Mouse (Mus musculus) urinary bladder, postnatal 25 days (tissue): ENCODE measurements at regions not wholly inside any gene's neighbourhood (a gene's known extent, or its start where the extent isn't known, plus 50 kb on each side); places are given as distances from the start of the nearest gene placed in this dataset.

ENCODE experiments used
- DNase-seq: peaks from one replicate; pipeline ENCODE4 v3.0.0; 2022; ENCODE audit warnings: low spot score

- no peak for DNase-seq
Measured at GRCm38 (mm10) chr3:157842872-157843271, 82.0 kb downstream of the Cth start.

DNA sequence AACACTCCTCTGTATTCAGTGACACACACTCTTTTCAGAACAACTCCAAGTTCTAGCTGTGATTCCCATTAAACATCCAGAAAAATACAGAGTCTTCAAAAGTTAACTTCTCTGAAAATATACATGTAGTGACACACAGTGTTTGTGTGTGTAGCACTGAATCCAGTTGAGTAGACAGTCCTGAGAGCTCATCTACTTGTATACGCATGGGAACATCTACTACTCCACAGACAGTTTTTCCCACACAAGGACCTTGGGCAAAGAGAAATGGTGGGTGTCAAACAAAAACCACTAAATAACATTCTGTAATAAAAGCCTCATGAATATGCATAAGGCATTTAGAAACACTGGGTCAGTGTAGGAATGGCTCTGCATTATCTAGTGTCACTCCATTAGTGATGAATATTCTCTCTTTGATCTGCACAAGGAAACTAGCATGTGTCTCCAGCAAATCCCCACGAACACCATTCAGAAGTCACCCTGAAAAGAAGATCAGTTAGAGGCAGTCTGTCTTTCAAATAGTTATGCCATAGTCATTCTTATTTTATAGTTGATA lies 83.6 kb downstream of the Cth start:
- no peak for DNase-seq

GRCm38 (mm10) chr3:157804307-157804706 lies 120.6 kb downstream of the Cth start:
- no peak for DNase-seq

- DNase-seq, result no peak
Measured at GRCm38 (mm10) chr3:157803356-157803755, 121.5 kb downstream of the Cth start.

- no peak for DNase-seq
Measured at GRCm38 (mm10) chr3:157787559-157788256, 137.2 kb downstream of the Cth start.

DNA sequence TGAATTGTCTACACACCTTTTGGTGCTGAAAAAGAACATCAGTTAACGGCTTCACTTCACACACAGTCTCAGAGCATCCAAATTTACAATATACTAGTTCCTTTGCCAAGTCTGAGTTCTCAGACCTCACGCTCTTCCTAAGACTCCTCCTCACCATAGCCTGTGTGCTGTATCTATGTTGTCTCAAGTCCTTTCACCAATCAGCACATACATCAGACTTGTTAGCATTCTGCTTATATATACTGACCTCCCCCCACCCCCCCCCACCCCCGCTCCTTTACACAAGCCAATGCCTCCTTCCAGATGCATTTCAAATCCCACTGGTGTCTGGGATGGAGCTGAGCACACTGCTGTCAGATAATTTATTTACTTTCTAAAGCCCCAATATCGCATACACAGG lies 143.8 kb downstream of the Cth start:
- DNase-seq, result no peak

DNA sequence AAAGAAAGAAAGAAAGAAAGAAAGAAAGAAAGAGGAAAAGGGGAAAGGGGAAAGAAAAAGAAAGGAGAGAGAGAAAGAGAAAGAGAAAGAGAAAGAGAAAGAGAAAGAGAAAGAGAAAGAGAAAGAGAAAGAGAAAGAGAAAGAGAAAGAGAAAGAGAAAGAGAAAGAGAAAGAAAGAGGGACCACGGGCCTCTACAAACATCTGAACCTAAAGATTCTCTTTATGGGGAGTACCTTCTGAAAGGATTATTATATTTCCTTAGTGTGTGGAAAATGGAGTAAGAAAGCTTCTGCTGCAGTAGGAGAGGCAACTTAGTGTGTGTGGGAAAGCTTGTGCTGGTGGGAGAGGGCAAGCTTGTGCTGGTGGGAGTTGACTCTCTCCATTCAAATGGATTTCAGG lies 147.1 kb downstream of the Cth start:
- DNase-seq, result no peak

DNA sequence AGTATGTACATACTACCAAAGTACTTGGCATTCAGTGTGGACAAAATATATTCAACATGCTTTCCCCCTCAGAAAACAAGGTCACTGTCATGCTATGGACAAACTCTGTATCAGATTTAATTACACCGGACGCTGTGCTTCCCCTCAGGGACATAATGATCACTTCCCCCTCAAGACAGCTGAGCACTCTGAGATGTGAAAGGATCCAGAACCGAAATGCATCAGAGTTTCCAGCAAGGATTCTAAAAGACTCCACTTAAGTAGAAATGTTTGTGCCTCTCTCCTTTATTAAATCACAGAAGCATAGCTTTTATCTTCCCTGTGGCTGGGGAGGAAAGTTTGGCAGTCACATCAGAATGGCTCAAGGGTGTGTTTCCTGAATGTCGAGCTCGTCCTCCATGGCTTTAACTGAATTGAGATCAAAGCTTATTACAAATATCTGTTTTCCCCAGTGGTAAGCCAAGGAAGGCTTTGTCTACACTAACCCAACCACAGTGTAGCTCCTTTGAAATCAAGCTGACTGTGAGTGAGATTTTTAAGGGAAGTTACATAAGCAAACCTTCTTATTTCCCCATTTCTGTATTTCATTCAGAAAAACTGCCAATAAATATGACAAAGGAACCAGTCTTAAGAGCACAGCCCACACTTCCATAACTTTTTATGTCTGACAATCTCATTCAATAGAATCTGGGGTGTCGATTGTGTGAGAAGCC lies 161.2 kb downstream of the Cth start:
- DNase-seq, result no peak

DNA sequence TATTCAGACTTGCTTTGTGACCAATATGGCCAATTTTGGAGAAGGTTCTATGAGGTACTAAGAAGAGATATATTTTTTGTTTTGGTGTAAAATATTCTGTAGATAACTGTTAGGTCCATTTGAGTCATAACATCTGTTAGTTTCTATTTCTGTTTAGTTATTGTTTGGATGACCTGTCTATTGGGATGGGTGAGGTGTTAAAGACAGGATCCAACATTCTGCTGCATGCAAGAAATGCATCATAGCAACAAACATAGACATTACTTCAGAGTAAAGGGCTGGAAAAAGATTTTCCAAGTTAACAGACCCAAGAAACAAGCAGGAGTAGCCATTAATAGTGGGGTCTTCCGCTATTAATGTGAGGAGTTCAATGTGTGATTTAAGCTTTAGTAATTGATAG lies 165.0 kb downstream of the Cth start:
- no peak for DNase-seq

- no peak for DNase-seq
Measured at GRCm38 (mm10) chr3:157754826-157755225, 170.1 kb downstream of the Cth start.

DNA sequence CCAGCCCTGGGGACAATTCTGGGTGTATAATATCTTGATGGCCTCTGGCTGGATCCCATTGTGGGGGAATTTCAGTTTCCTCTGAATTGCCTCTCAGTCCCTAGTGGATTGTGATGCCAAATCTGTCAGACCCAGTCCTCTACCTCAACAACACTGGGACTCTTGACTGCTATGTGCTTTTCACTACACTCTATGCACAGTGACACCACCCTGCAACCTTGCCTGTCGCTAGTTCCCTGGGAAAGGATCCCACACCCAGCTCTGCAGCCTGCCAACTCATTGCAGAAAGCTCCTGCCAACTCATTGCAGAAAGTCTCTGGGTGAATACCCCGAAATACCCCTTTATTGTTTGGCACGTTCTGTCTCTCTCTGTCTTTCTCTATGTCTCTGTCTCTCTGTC lies 174.6 kb downstream of the Cth start:
- DNase-seq, result no peak

GRCm38 (mm10) chr3:157748395-157749037 lies 176.4 kb downstream of the Cth start:
- no peak for DNase-seq

DNA sequence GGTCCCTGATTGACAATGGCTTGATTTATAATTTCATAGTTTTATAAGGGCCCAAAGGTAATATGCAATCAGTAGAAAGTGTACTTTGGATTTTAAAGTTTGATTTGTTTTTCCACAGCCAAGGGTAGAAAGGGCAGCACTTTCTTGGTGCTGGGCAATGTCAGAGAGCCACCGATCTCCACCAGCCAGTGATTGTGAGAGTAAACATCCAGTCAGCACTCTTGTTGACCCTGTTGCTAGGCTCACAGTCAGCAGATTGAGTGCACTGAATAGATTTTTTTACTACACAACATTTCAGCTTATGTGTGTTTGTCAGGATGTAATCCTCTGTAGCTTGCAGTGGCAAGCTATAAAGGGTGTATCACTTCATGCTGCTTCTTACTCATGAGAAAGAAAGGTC lies 176.3 kb downstream of the Ptger3 start:
- no peak for DNase-seq

- no peak for DNase-seq
Measured at GRCm38 (mm10) chr3:157739628-157740294, 173.1 kb downstream of the Ptger3 start.

DNA sequence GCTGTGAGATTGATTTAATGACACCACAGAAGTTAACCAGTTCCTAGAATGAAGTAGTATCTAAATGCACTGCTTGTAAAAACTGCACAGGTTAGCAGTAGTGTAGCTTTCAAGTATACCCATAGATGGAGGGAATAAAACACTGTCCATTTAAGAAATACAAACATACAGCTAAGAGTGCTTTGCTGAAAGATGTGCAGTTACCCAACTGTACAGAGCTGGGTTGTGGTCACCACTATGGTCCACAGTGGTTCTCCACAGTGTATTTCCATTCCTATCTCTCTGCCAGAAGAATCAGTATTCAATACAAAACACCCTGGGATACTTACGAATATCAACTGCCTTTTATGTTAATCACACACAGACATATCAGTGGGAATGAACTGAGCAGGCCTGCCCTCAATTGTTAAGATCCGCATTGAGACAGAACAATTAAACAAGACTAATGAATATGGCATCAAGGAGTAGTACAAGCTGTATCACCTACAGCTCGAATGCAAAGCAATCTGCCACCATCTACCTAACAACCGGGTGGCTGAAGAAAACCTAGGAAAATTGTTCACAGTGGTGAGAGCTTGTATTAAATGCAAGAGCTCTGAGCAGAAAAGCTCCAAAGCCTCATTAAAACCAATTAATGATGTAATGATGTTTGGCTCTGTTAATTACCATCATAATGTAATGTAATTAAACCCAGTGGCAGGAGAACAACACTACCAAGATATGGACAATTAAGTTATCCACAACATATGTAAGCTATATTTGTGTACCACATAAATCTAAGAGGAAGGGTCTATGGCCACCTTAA lies 165.6 kb downstream of the Ptger3 start:
- no peak for DNase-seq

DNA sequence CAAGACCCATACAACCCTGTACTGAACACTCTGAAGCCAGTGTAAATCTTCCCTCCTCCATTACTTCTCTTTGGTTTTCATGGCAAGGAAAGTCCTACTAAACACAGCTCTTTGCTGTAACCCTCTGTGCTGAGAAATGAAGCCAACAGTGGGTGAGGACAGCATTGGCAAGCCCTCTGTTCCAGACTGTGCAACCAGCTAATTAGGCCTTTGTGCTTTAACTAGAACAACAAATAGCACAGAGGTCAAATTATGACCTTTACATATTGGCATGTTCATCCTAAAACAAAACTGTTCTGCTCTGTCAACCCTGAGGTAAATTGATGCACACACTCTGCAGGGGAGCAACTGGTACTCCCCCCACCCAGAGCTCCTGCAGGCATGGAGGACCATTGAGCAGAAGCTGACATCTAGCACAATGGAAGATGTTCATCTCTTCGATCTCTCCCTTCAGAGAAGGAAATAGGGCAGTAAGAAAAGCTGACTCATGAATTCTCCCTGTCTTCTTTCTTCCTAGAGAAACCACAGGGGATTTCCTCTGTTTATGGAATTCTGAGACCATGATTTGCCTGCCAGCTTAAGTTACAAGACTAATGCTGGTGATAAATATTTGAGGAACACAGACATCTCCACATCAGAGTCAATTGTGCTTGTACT lies 163.1 kb downstream of the Ptger3 start:
- DNase-seq, result no peak

- DNase-seq, result no peak
Measured at GRCm38 (mm10) chr3:157724542-157724941, 157.8 kb downstream of the Ptger3 start.

DNA sequence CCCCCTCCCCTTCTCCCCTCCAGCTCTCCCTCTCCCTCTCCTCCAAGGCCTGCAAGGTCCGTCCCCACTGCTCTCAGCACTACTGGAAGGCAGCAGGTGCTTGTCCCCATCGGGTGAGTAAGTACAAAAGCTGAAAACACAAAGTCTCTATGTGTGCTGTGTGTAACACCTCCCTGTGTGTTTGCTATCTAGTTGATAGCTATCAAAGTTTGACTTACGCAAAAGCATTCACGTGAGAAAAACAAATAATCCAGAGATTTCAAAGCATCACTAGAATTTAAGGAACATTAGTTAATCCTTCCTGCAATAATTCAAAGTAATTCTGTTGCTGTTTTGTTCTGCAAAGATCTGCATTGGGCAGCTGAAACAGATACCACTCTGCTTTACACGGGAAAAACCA lies 156.5 kb downstream of the Ptger3 start:
- DNase-seq, result no peak

- DNase-seq, result peak; percentile 71
Measured at GRCm38 (mm10) chr3:157717313-157717921, 150.7 kb downstream of the Ptger3 start.

- DNase-seq, result no peak
Measured at GRCm38 (mm10) chr3:157714023-157714422, 147.3 kb downstream of the Ptger3 start.
